Mouse (Mus musculus) midbrain, embryonic 10.5 days (tissue): Measurements from ENCODE around the gene Tbl3. TPM values are rescaled to one million over a fixed set of nuclear protein-coding genes. Genes with fewer than 3 reads are reported as not detected.
A peak's percentile ranks its signal among the peaks of the same experiment; 100 is the strongest.

ENCODE experiments used
- DNase-seq: peaks from one replicate; pipeline ENCODE4 v3.0.0-alpha.2; 2017; ENCODE audit warnings: low spot score
- H3K27ac ChIP-seq: fragments of 300-500 bp; sonication (generic); replicated peaks from 2 replicates; pipeline ENCODE4 v1.5.1; 2016; ENCODE audit warnings: mild to moderate bottlenecking
- H3K27me3 ChIP-seq: fragments of 300-500 bp; sonication (generic); 2 replicates; pipeline ENCODE4 v1.6.1; 2016; ENCODE audit warnings: low read depth, mild to moderate bottlenecking; ENCODE audit not compliant: poor library complexity, severe bottlenecking
- H3K36me3 ChIP-seq: fragments of 300-500 bp; sonication (generic); 2 replicates; pipeline ENCODE4 v1.6.1; 2016; ENCODE audit warnings: mild to moderate bottlenecking, moderate library complexity
- H3K4me1 ChIP-seq: fragments of 300-500 bp; sonication (generic); 2 replicates; pipeline ENCODE4 v1.6.1; 2016
- H3K4me3 ChIP-seq: fragments of 300-500 bp; sonication (generic); 2 replicates; pipeline ENCODE4 v1.5.1; 2016; ENCODE audit warnings: mild to moderate bottlenecking, moderate library complexity
- H3K9me3 ChIP-seq: fragments of 300-500 bp; sonication (generic); replicated peaks from 2 replicates; pipeline ENCODE4 v1.6.1; 2016; ENCODE audit warnings: mild to moderate bottlenecking
- WGBS: fragments of 180-500 bp; shearing (Covaris S2); methylation state at CpG from one replicate; pipeline ENCODE4 v1.1.7; 2016; 5-methylcytosine and 5-hydroxymethylcytosine counted together
- polyA plus RNA-seq: library from polyadenylated mRNA; unstranded; fragments of >200 nt; fragmentation: Nextera tagmentation; extraction: Ambion mirVana; gene quantifications from 2 replicates; pipeline ENCODE4 v1.2.1, GENCODE M21; 2016

Tbl3 gene
- 141 and 144 TPM in 2 replicates for polyA plus RNA-seq

DNA sequence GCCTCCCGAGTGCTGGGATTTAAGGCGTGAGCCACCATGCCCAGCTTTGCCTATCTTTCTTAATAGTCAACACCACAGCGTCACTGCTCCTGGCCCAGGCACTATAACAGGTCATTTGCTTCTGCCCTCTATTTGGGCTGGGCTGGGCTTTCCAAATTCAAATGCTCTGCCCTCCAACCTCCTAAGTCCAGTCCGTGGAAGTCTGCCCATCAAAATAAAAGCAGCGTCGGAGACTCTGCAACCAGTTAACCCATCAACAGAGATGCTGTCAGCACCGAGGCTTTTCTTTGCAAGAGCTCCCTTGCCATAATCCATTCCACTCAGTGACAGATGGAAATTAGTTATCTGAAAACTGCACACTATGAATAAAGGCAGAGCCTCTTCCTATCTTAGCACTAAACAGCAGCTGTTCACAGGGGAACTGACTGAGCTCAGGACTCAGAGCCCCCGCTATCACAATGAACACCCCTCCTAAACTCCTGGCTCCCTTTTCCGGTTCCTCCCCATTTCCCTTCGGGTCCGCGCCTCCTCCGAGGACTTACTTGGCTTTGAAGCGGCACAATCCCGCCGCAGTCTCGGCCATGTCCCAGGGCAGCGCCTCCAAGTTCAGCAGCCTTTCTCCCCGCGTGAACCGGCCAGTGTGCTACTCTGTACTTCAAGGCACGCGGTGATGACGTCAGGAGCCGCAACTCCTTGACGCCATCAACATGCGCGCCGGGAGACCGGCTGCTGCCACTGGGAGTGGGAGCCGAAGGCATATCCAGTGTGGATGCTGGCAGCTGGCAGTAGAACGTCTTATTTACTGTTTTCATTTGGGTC, at the start of gene Tbl3:
Gene Tbl3, minus strand, starts transcription at position 679 of the 819 bp plus-strand sequence.
- H3K27me3 ChIP-seq = no peaks in the 10 kb centered on the region
- H3K36me3 ChIP-seq = peaks cover 39% of the 10 kb centered on the region
- WGBS = 4% methylated on average over 32 of the region's 32 CpGs
- DNase-seq = peak; percentile 94
- H3K4me3 ChIP-seq = peak within 1 kb of the TSS; percentile 89
- H3K27ac ChIP-seq = peak within 1 kb of the TSS; percentile 87
- peaks cover 22% of the 10 kb centered on the region for H3K4me1 ChIP-seq
- no peaks in the 10 kb centered on the region for H3K9me3 ChIP-seq

DNA sequence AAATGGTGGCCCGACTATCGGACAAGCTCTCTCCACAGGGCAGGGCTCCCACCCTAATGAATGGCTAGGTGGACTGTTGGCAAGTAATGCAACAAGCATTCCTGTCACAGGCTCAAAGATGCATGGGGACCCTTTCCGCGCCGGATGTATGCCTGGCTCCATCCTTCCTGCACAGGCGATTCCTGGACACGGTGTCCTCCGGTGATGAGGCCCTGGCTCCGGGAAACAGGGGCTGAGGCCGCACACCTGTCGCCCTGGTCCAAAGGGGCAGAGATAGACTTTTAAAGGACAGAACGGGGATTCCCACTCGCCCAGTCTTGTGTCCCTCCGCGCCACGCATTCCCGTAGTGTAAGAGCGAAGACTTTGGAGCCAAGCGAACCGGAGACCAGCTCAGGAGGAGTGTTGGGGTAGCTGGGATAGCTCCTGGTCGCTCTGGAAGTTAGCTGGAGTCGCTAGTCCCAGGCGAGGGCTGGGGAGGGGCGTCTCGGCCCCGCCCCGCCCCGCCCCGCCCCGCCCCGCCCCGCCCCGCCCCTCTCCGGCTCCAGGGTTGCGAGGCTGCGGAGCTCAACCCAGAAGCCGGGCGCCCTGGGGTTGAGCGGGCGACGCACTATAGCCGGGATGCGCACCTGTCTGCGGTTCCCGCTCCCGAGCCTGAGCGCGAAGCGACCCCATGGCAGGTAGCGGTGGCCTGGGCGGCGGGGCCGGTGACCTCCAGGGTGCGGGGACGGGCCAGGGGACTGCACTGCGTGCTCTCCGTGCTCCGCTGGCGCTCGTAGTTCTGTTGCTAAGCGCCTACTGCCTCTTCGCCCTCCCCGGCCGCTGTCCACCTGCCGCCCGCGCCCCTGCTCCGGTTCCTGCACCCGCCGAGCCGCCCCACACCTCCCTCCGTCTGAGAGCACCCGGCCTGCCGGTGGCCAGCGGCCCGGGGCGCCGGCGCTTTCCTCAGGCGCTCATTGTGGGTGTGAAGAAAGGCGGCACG, 45.2 kb upstream of the Tbl3 start, which contains the start of gene Hs3st6:
Gene Hs3st6, plus strand, starts transcription at position 574 of the 980 bp plus-strand sequence.
- WGBS = under 1% methylated on average over 78 of the region's 82 CpGs

DNA sequence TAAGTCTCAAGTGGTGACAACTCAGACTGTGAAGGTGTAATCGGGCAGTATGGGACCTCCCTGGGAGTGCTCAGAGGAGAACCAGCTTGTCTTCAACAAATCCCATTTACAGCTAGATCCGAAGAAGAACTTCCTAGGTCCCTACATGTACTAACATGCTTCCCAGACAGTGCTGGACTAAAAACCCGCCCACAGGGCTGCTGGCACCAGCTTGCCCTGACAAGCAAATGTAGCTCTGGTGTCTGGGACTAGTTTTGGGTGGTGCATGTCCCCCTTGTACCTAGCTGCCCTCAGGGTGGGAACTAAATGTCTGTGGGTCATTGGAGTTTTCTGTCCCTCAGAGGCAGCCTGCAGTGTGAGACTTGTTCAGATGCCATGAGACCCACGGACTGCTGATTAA, 44.1 kb upstream of the Tbl3 start:
- Histone ChIP-seq H3K36me3 (no peaks in the 10 kb centered on the region), H3K27me3 (peaks cover 75% of the 10 kb centered on the region), H3K9me3 (no peaks in the 10 kb centered on the region), H3K4me3 (no peak overlapping the region), H3K4me1 (peaks cover 20% of the 10 kb centered on the region), H3K27ac (no peak overlapping the region)
- DNase-seq = no peak
- 19% methylated on average over 4 of the region's 4 CpGs for WGBS

More for the DNA sequence above, 45.2 kb upstream of the Tbl3 start, which contains the start of gene Hs3st6:
- Histone ChIP-seq H3K27ac (0 out of 2 replicates have a peak within 1 kb of the TSS, but pooled peaks have one; percentile 33), H3K4me3 (peak within 1 kb of the TSS; percentile 72), H3K9me3 (no peaks in the 10 kb centered on the region), H3K4me1 (peaks cover 20% of the 10 kb centered on the region), H3K36me3 (no peaks in the 10 kb centered on the region), H3K27me3 (peaks cover 86% of the 10 kb centered on the region)
- DNase-seq = peak; percentile 71

DNA sequence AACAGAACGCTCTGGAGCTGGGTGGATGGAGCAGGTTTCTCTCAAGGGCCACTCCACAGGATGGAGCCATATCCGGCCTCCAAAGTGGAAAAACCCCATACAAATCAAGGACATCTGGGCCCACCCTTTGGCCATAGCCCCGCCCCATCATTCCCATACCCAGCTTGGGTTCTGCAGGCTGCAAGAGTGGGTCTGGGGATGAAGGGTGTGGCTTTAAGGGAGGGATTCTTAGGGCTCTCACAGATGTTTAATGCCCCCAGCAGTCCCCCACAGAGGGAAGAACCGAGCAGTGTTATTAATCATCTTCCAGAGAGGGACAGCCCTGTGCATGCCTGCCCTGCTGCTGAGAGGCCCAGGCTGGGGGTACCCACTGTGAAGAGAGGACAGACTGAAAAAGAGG, 39.5 kb upstream of the Tbl3 start:
- 64% methylated on average over 4 of the region's 4 CpGs for WGBS
- DNase-seq = no peak
- Histone ChIP-seq H3K4me1 (no peaks in the 10 kb centered on the region), H3K36me3 (no peaks in the 10 kb centered on the region), H3K4me3 (no peak overlapping the region), H3K27me3 (peaks cover 39% of the 10 kb centered on the region), H3K9me3 (no peaks in the 10 kb centered on the region), H3K27ac (no peak overlapping the region)

DNA sequence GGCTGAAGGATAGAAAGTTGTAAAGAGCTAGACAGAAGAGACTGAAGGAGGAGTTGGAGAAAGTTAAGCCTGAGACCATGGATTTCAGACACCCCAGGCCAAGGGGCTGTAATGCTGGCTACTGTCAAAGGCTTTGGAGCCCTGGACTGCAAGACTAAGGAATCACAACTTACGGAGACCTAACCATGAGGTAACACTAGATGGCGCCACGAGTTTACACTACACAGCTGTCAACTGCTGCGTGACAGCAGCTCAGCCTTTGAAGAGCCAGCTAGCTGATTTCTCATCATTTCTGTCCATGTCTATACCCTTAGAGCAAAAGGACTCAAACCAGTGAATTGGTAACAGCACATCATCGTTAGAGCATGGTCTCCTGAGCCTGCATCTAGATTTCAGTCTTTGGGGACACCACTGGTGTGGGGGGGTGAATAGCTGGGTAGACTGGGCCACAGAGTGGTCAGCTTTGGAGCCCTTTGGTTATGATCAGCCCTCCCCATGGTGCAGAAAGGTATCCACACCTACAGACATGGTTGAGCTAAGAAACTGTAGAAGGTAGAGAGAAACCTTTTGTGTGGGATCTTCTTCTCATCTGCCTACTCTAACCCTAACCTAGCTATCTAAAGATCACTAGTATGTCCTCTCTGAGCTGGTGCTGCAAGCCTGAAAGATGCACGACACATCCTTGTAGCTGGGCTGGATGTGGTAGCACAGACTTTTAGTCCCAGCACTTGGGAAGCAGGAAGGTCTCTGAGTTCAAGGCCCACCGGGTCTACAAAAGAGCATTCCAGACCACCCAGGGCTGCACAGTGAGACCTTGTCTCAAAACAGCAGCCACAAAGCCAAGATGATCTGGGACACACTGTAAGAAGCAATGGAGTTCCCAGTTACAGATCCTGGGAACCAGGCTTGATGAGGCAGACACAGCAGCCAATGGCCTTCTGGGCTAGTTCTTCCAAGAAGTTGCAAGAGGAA, 38.4 kb upstream of the Tbl3 start:
- Histone ChIP-seq H3K36me3 (no peaks in the 10 kb centered on the region), H3K27ac (no peak overlapping the region), H3K9me3 (no peaks in the 10 kb centered on the region), H3K4me1 (no peaks in the 10 kb centered on the region), H3K4me3 (no peak overlapping the region), H3K27me3 (peaks cover 27% of the 10 kb centered on the region)
- WGBS = 19% methylated on average over 7 of the region's 7 CpGs
- peak; percentile 77 for DNase-seq

DNA sequence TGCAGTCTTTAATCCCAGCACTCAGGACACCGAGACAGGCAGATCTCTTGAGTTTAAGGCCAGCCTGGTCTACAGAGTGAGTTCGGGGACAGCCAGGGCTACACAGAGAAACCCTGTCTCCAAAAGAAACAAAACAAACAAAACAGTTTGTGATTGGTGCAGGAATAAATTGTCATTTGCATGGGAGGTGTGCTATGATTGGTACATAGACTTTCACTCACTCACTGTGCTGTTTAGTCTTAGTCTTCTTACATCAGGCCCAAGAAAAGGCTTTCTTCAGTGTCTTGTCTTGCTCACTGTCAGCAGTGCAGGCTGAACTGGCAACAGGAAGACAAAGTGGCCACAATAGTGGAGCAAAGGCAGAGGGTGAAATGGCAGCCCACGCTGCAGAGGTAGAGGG, 36.9 kb upstream of the Tbl3 start:
- no peaks in the 10 kb centered on the region for H3K4me1 ChIP-seq
- no peak overlapping the region for H3K4me3 ChIP-seq
- no peaks in the 10 kb centered on the region for H3K9me3 ChIP-seq
- H3K27ac ChIP-seq = no peak overlapping the region
- 81% methylated on average over 3 of the region's 3 CpGs for WGBS
- DNase-seq = no peak
- 0 out of 2 replicates have a peak, but pooled peaks cover 13% of the 10 kb centered on the region for H3K27me3 ChIP-seq
- 0 out of 2 replicates have a peak, but pooled peaks cover 6% of the 10 kb centered on the region for H3K36me3 ChIP-seq

DNA sequence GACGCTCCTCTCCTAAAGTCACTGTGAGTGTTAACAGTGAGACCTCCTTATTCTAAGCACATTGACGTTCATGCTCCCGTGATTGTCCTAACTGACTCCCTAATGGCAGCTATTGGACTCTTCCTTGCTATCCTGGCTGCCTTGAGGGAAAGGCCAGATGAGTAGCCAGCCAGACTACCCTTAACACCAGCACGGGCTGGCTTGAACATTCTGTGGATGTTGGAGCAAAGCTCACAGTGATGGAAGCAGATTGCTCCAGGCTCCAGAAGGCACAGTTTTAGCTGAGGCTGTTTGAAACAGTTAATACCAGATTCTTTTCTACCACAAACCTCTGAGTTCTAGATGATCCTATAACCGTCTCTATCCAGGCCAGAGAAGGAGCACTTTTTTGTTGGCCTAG, 36.4 kb upstream of the Tbl3 start:
- no peak for DNase-seq
- Histone ChIP-seq H3K27me3 (0 out of 2 replicates have a peak, but pooled peaks cover 10% of the 10 kb centered on the region), H3K9me3 (no peaks in the 10 kb centered on the region), H3K36me3 (0 out of 2 replicates have a peak, but pooled peaks cover 6% of the 10 kb centered on the region), H3K4me1 (no peaks in the 10 kb centered on the region), H3K4me3 (no peak overlapping the region), H3K27ac (no peak overlapping the region)
- 75% methylated on average over 5 of the region's 5 CpGs for WGBS

DNA sequence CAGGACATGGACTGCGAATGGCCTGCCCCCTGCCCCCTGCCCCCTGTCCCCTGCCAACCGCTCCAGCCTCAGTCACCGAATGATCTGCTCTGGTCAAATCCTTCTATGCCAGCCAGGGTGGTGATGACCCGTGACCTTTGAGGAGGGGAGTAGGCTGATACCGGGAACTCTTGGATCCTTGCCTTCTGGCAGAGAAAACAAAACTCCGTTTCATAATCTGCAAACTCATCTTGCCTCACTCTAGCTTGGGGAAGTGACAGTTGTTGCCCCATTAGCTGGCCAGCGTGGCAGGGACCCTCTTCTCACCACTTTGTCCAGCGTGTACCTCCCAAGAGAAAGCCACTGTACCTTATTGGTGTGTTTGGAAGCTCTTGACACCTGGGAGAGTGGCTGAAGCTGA, 34.8 kb upstream of the Tbl3 start:
- H3K4me3 ChIP-seq = no peak overlapping the region
- H3K4me1 ChIP-seq = peaks cover 7% of the 10 kb centered on the region
- no peaks in the 10 kb centered on the region for H3K9me3 ChIP-seq
- H3K36me3 ChIP-seq = 0 out of 2 replicates have a peak, but pooled peaks cover 6% of the 10 kb centered on the region
- H3K27me3 ChIP-seq = 0 out of 2 replicates have a peak, but pooled peaks cover 10% of the 10 kb centered on the region
- 85% methylated on average over 8 of the region's 8 CpGs for WGBS
- H3K27ac ChIP-seq = no peak overlapping the region
- no peak for DNase-seq

DNA sequence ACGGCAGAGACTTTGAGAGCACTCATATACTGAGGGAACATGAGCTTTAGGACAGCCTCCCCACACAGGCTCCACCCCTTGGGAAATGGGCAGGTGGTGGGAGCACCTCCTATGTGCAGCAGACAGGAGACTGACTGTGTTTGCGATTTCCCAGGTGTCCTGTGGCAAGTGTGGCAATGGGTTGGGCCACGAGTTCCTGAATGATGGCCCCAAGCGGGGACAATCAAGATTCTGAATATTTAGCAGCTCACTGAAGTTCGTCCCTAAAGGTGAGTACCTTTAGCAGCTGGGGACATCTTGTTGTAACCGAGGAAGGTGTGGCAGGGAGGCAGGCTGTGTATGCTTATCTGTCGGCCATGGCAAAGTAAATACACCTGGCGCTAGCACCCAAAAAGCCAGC, 32.5 kb upstream of the Tbl3 start:
- 79% methylated on average over 8 of the region's 8 CpGs for WGBS
- Histone ChIP-seq H3K4me3 (no peak overlapping the region), H3K9me3 (no peaks in the 10 kb centered on the region), H3K4me1 (peaks cover 22% of the 10 kb centered on the region), H3K27me3 (no peaks in the 10 kb centered on the region), H3K27ac (no peak overlapping the region), H3K36me3 (0 out of 2 replicates have a peak, but pooled peaks cover 6% of the 10 kb centered on the region)
- no peak for DNase-seq

DNA sequence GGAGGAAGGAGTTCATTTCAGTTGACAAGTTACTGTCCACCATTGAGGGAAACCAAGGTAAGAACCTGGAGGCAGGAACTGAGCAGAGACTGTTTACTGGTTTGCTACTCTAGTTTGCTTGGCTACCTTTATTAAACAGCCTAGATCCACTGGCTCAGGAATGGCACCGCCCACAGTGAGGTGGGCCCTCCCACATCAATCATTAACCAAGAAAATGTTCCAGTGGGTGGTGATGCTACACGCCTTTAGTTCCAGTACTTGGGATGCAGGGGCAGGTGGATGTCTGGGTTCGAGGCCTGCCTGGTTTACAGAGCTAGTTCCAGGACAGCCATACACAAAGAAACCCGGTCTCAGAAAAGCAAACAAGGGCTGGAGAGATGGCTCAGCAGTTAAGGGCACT, 30.8 kb upstream of the Tbl3 start:
- H3K9me3 ChIP-seq = no peaks in the 10 kb centered on the region
- H3K4me3 ChIP-seq = no peak overlapping the region
- H3K27ac ChIP-seq = no peak overlapping the region
- H3K27me3 ChIP-seq = no peaks in the 10 kb centered on the region
- 80% methylated on average over 4 of the region's 4 CpGs for WGBS
- DNase-seq = no peak
- H3K36me3 ChIP-seq = 0 out of 2 replicates have a peak, but pooled peaks cover 6% of the 10 kb centered on the region
- H3K4me1 ChIP-seq = peaks cover 22% of the 10 kb centered on the region

DNA sequence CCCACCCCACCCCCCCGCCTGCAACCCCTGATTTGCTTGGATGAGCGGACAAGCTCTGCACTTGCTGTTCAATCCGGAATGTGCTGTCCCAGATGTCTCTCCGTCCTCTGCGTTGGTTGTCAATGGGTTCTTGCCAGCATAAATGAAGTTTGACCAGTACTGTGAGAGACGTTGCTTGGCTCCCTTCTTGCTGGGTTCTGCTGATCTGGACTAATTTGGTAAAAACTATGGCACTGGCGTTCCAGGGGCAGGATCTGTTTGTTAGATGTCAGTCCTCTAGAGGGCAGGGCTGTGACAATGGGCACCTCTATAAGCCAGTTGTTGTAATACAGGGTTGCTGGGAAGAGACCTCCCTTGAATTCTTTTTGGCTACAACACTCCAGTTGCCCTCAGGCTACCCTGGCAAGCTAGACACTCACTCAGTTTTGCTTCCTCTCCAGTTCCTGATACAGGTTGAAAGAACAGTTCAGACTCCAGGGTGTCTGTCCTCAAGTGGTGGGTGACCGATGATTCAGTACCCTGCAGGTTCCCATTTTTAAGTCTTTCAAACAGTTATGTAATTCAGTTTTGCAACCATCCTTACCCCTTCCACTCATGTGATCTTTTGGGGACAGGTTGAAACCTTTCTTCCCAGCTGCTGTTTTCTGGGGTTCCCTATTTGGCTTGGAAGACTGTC, 29.8 kb upstream of the Tbl3 start:
- Histone ChIP-seq H3K27me3 (no peaks in the 10 kb centered on the region), H3K4me1 (peaks cover 22% of the 10 kb centered on the region), H3K9me3 (no peaks in the 10 kb centered on the region), H3K27ac (no peak overlapping the region), H3K4me3 (peak overlapping the region; percentile 57), H3K36me3 (0 out of 2 replicates have a peak, but pooled peaks cover 6% of the 10 kb centered on the region)
- 32% methylated on average over 8 of the region's 8 CpGs for WGBS
- no peak for DNase-seq
